Mouse (Mus musculus): ENCODE results near the gene Rassf2. TPM values are rescaled to one million over a fixed set of nuclear protein-coding genes. Genes with fewer than 3 reads are reported as not detected.
A peak's percentile ranks its signal among the peaks of the same experiment; 100 is the strongest.

The Rassf2 gene
- polyA plus RNA-seq, 1 experiment from 2014 or later: 5.5 TPM

DNA sequence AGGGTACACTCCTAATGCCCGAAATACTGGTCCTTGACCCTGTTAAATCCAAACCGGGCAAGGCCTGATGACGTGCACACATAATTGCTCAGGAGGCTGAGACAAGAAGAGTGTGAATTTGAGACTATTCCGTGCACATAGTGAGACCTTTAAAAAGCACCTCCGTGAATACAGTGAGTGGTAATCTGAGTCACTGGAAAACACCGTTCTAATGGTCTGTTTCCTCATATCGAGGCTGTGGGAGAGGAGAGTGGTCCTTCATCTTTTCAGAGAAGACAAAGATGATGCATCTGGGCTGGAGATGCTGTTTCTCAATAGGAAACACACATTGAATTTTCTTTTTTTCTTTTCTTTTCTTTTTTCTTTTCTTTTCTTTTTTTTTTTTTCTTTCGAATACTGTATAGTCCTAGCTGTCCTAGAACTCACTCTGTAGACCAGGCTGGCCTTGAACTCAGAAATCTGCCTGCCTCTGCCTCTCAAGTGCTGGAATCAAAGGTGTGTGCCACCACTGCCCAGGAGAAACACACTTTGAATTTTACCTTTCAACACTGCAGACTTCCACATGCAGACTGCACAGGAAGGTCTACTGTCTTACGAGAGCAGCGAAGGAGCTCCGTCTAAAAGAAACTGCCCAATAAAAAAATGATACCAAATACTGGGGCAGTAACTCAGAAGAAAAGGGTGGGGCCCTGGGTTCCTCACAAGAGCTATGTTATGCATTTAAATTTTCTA lies 1.5 kb upstream of the Rassf2 start:
- Histone ChIP-seq H3K4me1 (peaks cover 38% of the 10 kb centered on the region), H3K27me3 (replicated peaks) (peaks cover 50% of the 10 kb centered on the region), H3K36me3 (no peaks in the 10 kb centered on the region), H3K9me3 (no peaks in the 10 kb centered on the region), H3K4me2 (no peak overlapping the region), H3K27ac (replicated peaks) (no peak overlapping the region), H3K4me3 (no peak overlapping the region), H3K9ac (no peak overlapping the region)
- WGBS: 74% methylated on average over 11 of the region's 11 CpGs
- ATAC-seq (ENCODE audit: extremely low read depth, insufficient number of reproducible peaks, low FRiP score, low TSS enrichment): no peak

DNA sequence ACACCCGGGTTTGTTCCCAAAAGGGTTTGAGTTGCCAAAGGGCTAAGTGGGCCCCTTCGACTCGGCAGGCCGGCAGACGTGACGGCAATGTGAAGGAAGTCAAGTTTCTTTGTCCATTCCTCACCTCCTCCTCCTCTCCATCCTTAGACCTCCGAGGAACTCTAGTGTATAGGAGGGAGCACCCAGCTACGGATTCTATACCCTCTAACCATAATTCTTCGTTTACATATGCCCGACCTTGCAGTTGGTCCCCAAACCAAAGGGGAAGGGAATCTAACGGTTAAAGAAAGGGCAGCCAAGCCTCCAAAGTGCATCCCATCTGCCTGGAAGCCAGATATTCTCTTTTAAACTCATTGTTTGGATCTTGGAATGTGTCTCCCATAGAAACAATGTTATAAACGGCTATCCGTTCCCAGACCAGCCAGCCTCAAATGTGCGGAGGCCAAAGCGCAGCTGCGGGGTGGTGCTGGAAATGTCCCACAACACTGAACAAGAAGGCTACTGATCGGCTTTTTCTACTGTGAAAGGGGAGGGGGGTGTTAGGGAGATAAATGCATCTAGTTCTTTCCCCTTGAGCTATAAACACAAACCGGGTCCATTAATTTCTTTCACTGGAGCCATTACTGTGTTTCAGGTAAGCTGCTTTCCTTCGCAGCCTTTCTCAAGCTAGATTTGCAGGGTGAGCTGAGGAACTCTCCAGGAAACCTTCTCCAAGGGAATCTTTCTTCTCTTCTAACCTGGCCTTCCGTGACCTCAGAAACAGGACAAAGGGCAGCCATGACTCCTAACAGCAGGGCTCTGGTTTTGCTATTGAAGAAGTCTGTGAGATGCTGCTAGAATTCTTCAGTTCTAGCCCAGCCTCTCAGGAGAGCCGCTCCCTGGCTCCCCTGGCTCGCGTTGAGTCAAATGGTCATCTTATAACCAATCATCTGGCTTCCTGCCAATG lies 633 bp upstream of the Rassf2 start:
- no peak for ATAC-seq (ENCODE audit: extremely low read depth, insufficient number of reproducible peaks, low FRiP score, low TSS enrichment)
- H3K4me1 ChIP-seq: peaks cover 38% of the 10 kb centered on the region
- peak overlapping the region; percentile 79 for H3K9ac ChIP-seq
- no peaks in the 10 kb centered on the region for H3K9me3 ChIP-seq
- no peaks in the 10 kb centered on the region for H3K36me3 ChIP-seq
- H3K4me3 ChIP-seq: peak overlapping the region; percentile 63
- peak overlapping the region; percentile 61 for H3K27ac ChIP-seq (replicated peaks)
- H3K4me2 ChIP-seq: peak overlapping the region; percentile 95
- peaks cover 53% of the 10 kb centered on the region for H3K27me3 ChIP-seq (replicated peaks)
- WGBS: 20% methylated on average over 23 of the region's 23 CpGs

DNA sequence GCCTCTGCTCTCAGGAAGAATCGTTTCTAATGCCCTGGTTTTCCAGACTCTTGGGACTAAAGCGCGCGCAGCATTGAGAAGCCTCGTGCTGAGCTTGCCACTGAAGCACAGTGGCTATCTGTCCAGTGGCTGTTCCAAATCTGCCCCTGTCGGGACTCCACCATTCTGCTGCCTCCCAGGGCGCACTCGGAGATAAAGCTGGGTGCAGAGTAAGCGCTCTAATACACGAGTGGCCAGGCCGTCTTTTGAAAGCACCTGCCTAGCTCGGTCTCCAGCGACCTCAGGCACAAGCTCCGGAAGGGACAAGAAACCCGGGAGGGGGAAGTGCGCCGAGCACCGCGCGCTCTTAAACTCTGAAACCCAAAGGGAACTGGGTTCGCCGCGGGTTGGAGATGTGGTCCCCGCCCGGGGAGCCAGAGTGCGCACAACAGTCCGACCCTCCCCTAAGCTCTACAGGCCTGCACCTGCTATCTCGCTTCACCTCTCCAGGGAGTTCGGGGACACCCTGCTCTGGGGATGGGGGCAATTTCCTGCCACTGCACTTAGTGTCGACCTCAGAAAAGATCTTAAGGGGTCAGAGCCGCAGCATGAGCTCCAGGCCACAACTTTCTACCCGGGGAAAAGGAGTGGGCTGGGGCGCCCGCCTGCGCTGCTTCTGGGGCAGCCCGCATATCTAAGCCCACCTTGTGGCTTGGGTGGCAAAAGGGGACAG lies 1.0 kb downstream of the Rassf2 start:
- ATAC-seq (ENCODE audit: extremely low read depth, insufficient number of reproducible peaks, low FRiP score, low TSS enrichment): no peak
- Histone ChIP-seq H3K9ac (peak overlapping the region; percentile 79), H3K4me3 (peak overlapping the region; percentile 63), H3K36me3 (no peaks in the 10 kb centered on the region), H3K4me2 (peak overlapping the region; percentile 95), H3K4me1 (peaks cover 38% of the 10 kb centered on the region), H3K27me3 (replicated peaks) (peaks cover 53% of the 10 kb centered on the region), H3K27ac (replicated peaks) (peak overlapping the region; percentile 24), H3K9me3 (no peaks in the 10 kb centered on the region)
- WGBS: under 1% methylated on average over 36 of the region's 36 CpGs

DNA sequence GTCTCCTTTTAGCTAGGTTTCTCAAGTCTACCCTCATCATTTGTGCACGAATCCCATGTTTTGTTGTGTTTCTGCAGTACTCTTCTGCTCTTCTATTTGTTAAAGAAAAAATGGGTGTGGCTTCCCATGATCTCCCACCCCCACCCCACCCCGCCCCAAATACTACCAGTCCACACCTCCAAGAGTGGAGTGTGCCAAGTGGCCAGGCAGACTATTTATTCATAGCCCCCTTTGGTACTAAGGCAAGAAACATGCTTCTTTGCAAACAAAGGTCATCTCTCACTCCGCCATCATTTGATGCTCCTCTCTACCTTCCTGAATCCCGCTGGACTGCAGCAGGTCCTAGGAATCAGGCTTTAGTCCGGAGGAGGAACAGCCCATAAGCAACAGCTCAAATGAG lies 2.0 kb downstream of the Rassf2 start:
- peak overlapping the region; percentile 63 for H3K4me3 ChIP-seq
- H3K9me3 ChIP-seq: no peaks in the 10 kb centered on the region
- peak overlapping the region; percentile 79; the same call in 1 of the 2 replicates for H3K9ac ChIP-seq
- peaks cover 53% of the 10 kb centered on the region for H3K27me3 ChIP-seq (replicated peaks)
- 54% methylated on average over 5 of the region's 5 CpGs for WGBS
- peak overlapping the region; percentile 95 for H3K4me2 ChIP-seq
- ATAC-seq (ENCODE audit: extremely low read depth, insufficient number of reproducible peaks, low FRiP score, low TSS enrichment): no peak
- peaks cover 38% of the 10 kb centered on the region for H3K4me1 ChIP-seq
- no peak overlapping the region for H3K27ac ChIP-seq (replicated peaks)
- H3K36me3 ChIP-seq: no peaks in the 10 kb centered on the region

DNA sequence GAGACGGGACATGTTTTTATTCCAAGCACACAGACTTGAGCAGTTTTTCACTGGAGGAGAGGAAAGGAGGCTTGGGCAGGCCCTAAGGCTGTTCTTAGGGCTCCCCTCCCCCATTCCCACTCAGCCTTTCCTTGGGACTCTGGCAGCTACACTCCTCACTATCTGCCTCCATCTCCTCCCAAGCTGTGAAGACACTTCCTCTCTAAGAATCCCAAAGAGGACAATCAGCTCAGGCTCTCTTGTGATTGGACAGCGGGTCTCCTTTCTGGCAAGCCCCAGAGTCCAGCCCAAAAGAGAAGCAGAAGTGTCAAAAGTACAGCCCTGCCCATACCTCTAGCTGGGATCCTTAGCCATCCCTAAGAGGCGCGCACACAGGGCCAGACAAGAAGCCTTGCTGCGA lies 2.7 kb downstream of the Rassf2 start:
- Histone ChIP-seq H3K4me3 (no peak overlapping the region), H3K27ac (replicated peaks) (no peak overlapping the region), H3K27me3 (replicated peaks) (peaks cover 53% of the 10 kb centered on the region), H3K4me2 (peak overlapping the region; percentile 95), H3K9ac (no peak overlapping the region), H3K36me3 (no peaks in the 10 kb centered on the region), H3K9me3 (no peaks in the 10 kb centered on the region), H3K4me1 (peaks cover 41% of the 10 kb centered on the region)
- 48% methylated on average over 5 of the region's 5 CpGs for WGBS
- no peak for ATAC-seq (ENCODE audit: extremely low read depth, insufficient number of reproducible peaks, low FRiP score, low TSS enrichment)

DNA sequence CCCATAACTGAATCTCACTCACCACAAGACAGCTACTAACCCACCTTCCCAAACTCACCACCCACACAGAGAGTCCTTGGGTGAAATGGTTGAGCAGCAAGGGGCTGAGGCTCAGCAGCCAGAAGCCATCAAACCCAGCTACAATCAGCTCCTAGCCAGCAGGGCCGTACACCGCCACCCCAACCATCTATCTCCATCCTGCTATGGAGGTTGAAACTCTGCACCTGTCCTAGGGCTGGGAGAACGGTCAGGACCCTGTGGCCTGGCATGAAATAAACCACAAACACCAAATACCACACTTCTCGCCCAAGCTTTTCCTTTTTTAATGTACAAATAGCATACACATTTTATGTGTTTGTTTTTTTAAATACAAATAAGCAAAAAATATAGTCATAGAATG lies 6.0 kb downstream of the Rassf2 start:
- Histone ChIP-seq H3K4me3 (no peak overlapping the region), H3K9ac (no peak overlapping the region), H3K27me3 (replicated peaks) (peaks cover 28% of the 10 kb centered on the region), H3K9me3 (no peaks in the 10 kb centered on the region), H3K36me3 (no peaks in the 10 kb centered on the region), H3K4me2 (no peak overlapping the region), H3K4me1 (peaks cover 50% of the 10 kb centered on the region), H3K27ac (replicated peaks) (no peak overlapping the region)
- WGBS: 73% methylated on average over 4 of the region's 4 CpGs
- no peak for ATAC-seq (ENCODE audit: extremely low read depth, insufficient number of reproducible peaks, low FRiP score, low TSS enrichment)

DNA sequence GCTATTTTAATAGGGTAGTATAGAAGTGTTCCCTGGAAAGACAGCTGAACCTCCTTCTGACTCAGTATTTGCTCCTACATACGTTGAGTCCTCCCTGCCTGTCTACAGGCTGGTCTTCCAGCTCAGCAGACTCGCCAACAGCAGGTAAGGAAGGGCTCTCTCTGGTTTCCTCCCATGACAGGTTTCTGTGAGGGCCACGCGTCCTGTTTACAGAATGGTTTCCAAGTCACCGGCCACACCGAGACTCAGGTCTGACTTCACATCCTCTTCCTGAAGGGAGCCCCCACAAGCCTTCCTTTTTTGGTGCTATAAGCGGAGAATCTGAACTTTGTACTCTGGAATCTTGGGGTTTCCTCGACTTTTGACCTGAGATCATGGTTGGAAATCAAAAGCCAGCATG lies 7.4 kb downstream of the Rassf2 start:
- Histone ChIP-seq H3K9me3 (no peaks in the 10 kb centered on the region), H3K4me2 (no peak overlapping the region), H3K4me3 (no peak overlapping the region), H3K9ac (no peak overlapping the region), H3K27me3 (replicated peaks) (peaks cover 14% of the 10 kb centered on the region), H3K4me1 (peaks cover 47% of the 10 kb centered on the region), H3K36me3 (no peaks in the 10 kb centered on the region), H3K27ac (replicated peaks) (no peak overlapping the region)
- WGBS: 62% methylated on average over 8 of the region's 8 CpGs
- no peak for ATAC-seq (ENCODE audit: extremely low read depth, insufficient number of reproducible peaks, low FRiP score, low TSS enrichment)

DNA sequence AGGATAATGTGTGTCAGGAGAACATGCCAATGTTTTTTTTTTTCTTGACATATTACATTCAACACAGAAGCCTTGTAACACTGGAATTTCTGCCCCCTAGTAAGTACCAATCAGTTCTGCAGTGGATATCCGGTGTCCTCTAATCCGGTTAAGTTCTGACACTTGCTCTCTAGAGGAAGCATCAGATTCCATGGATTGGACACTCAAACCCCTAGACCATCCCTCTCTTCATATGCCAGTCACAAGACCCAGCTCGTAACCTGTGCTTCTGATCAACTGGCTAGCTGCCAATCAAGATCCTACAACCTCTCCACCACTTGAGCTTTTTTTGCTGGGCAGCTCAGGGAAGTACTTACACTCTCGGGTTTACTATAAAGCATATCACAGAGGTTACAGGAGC lies 8.4 kb downstream of the Rassf2 start:
- Histone ChIP-seq H3K9me3 (no peaks in the 10 kb centered on the region), H3K4me1 (peaks cover 48% of the 10 kb centered on the region)

DNA sequence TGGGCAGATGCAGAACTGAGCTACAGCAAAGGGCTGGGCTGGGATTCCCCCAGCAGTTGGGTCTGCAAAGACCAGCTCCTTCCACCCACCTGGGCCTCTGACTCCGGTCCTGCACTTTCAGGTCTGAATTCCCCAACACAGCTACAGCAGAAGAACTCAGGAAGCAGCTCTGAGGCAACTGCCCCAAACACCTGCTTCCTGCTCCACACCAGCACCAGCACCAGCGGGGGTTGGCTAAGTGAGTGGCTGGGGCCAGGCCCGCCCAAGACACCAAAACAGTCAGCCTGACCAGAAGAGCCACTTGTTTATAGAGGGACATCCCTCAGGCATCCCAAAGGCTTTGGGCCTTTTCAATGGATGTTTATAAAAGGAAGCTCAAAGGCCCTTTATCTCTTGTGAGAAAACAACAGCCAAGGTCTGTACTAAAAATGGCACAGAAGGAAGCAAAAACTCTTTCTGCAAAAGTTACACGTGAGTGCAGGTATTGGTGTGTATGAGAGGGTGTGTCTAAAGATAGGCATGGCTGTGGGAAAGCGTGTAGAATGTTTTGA lies 9.0 kb downstream of the Rassf2 start:
- Histone ChIP-seq H3K9me3 (no peaks in the 10 kb centered on the region), H3K36me3 (no peaks in the 10 kb centered on the region), H3K4me2 (no peak overlapping the region), H3K4me1 (peaks cover 48% of the 10 kb centered on the region), H3K27me3 (replicated peaks) (no peaks in the 10 kb centered on the region), H3K4me3 (no peak overlapping the region), H3K9ac (0 out of 2 replicates have a peak overlapping the region, but pooled peaks have one; percentile 24), H3K27ac (replicated peaks) (peak overlapping the region; percentile 63)
- 35% methylated on average over 5 of the region's 5 CpGs for WGBS
- ATAC-seq (ENCODE audit: extremely low read depth, insufficient number of reproducible peaks, low FRiP score, low TSS enrichment): no peak

More for the DNA sequence above, 8.4 kb downstream of the Rassf2 start:
- Histone ChIP-seq H3K36me3 (no peaks in the 10 kb centered on the region), H3K9ac (no peak overlapping the region), H3K4me3 (no peak overlapping the region), H3K4me2 (no peak overlapping the region), H3K27me3 (replicated peaks) (peaks cover 4% of the 10 kb centered on the region; the same call in 1 of the 2 replicates), H3K27ac (replicated peaks) (peak overlapping the region; percentile 28; the same call in 1 of the 2 replicates)
- 57% methylated on average over 4 of the region's 4 CpGs for WGBS
- ATAC-seq (ENCODE audit: extremely low read depth, insufficient number of reproducible peaks, low FRiP score, low TSS enrichment): no peak

DNA sequence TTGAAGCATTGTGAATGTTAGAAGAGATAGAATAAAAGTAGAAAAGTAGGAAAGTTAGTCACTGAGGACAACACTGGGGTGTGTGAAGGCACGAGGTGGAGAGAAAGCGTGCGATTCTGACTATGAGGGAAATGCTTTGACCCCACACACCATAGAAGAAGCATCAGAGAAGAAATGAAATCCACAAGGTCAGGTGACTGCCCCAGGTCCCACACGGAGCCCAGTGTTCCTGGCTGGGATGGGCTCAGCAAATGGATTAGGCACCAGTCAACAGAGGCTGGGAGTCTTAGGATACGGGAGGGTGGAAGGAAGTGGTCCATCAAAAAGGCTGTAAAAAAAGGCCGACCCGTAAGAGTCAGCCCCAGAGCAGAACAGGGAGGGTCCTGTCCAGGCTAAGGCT lies 9.6 kb downstream of the Rassf2 start:
- H3K4me1 ChIP-seq: peaks cover 48% of the 10 kb centered on the region
- no peaks in the 10 kb centered on the region for H3K27me3 ChIP-seq (replicated peaks)
- peak overlapping the region; percentile 63 for H3K27ac ChIP-seq (replicated peaks)
- ATAC-seq (ENCODE audit: extremely low read depth, insufficient number of reproducible peaks, low FRiP score, low TSS enrichment): no peak
- no peaks in the 10 kb centered on the region for H3K36me3 ChIP-seq
- no peaks in the 10 kb centered on the region for H3K9me3 ChIP-seq
- H3K9ac ChIP-seq: 0 out of 2 replicates have a peak overlapping the region, but pooled peaks have one; percentile 24
- WGBS: 68% methylated on average over 7 of the region's 7 CpGs
- H3K4me3 ChIP-seq: no peak overlapping the region
- H3K4me2 ChIP-seq: no peak overlapping the region

DNA sequence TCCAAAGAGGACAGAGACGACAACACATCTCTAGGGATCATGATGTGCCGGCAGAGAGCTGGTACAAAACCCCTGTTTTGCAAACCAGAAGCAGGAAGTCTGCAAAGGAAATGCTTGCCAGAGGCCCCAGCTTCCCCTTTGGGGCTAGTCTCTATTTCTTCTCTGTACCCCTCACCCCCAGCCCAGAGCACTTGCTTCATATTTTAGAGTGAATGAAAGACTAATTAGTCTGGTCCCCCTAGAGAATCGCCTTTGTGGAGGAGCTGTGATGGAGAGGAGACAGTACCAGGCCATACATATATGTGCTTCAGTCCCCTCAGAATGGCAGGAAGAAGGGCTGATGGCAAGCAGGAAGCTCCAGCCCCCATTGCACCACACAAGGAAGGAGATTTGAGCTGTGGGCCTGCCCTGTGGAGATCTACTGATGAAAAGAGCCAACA lies 10.7 kb downstream of the Rassf2 start:
- H3K27ac ChIP-seq (replicated peaks): no peak overlapping the region
- no peak overlapping the region for H3K4me3 ChIP-seq
- H3K4me2 ChIP-seq: no peak overlapping the region
- peaks cover 48% of the 10 kb centered on the region for H3K4me1 ChIP-seq
- ATAC-seq (ENCODE audit: extremely low read depth, insufficient number of reproducible peaks, low FRiP score, low TSS enrichment): no peak
- H3K9ac ChIP-seq: no peak overlapping the region
- 56% methylated on average over 3 of the region's 3 CpGs for WGBS
- H3K36me3 ChIP-seq: no peaks in the 10 kb centered on the region
- no peaks in the 10 kb centered on the region for H3K9me3 ChIP-seq
- no peaks in the 10 kb centered on the region for H3K27me3 ChIP-seq (replicated peaks)
